ENCODE assay signal across 7 mouse cellular contexts in genomic region chrX:157490769-157491144, GRCm38 (mm10). TPM values are rescaled to one million over a fixed set of nuclear protein-coding genes. Genes with fewer than 3 reads are reported as not detected.
DNase-seq lines count a peak whose midpoint lies in the region; ATAC-seq and TF ChIP-seq lines count a peak whose summit lies in the region.

No protein-coding gene starts in this region.

- 34% methylated on average over 12 of the region's 12 CpGs for WGBS in forebrain, embryonic 14.5 days
- WGBS in limb, embryonic 12.5 days: 16% methylated on average over 12 of the region's 12 CpGs
- 13% methylated on average over 12 of the region's 12 CpGs for WGBS in olfactory bulb, adult 2 months

- no peak for TF ChIP-seq POLR2A in brain, embryonic 14.5 days (IDR thresholded peaks at IDR 0.05; ENCODE audit: borderline replicate concordance, extremely low read depth, insufficient read depth, insufficient read length, poor library complexity, severe bottlenecking)
- no peak for TF ChIP-seq POLR2A in olfactory bulb, adult 2 months (IDR thresholded peaks at IDR 0.05; ENCODE audit: insufficient read depth, low read depth, low read length)

- H3K4me2 ChIP-seq in forebrain, embryonic 14.5 days (ENCODE audit: low read length): peak overlapping the region; percentile 51
- H3K4me2 ChIP-seq in limb, embryonic 12.5 days: peak overlapping the region; percentile 56

- H3K9me3 ChIP-seq in forebrain, embryonic 14.5 days (replicated peaks; ENCODE audit: control insufficient read depth, low read length): no peaks in the 10 kb centered on the region
- no peaks in the 10 kb centered on the region for H3K9me3 ChIP-seq in limb, embryonic 12.5 days

- peak overlapping the region; percentile 46 for H3K4me3 ChIP-seq in left cerebral cortex, adult 2 months
- H3K4me3 ChIP-seq in forebrain, embryonic 14.5 days (ENCODE audit: low read depth, low read length): peak overlapping the region; percentile 52
- peak overlapping the region; percentile 65 for H3K4me3 ChIP-seq in limb, embryonic 12.5 days (replicated peaks)
- peak overlapping the region; percentile 88 for H3K4me3 ChIP-seq in olfactory bulb, adult 2 months (ENCODE audit: insufficient read depth, low read depth, low read length)

- H3K36me3 ChIP-seq in forebrain, embryonic 14.5 days (ENCODE audit: control insufficient read depth, insufficient read depth, low read length): no peaks in the 10 kb centered on the region
- no peaks in the 10 kb centered on the region for H3K36me3 ChIP-seq in limb, embryonic 12.5 days

- peak; percentile 10 to 12 for DNase-seq in left cerebral cortex, adult 2 months (ENCODE audit: extremely low spot score in 1 of 2, low spot score in 2 of 2)
- no peak for DNase-seq in left cerebral cortex, adult 9 months (ENCODE audit: low spot score in 2 of 2)
- peak; percentile 66 for DNase-seq in brain, embryonic 14.5 days (ENCODE audit: low read depth)
- DNase-seq in forebrain, embryonic 14.5 days (ENCODE audit: low spot score): peak; percentile 45
- DNase-seq in gastrocnemius, postnatal 25 days: no peak

- no peak for ATAC-seq in forebrain, embryonic 14.5 days
- ATAC-seq in limb, embryonic 12.5 days (ENCODE audit: insufficient number of reproducible peaks, insufficient read depth, low FRiP score, low TSS enrichment, low read depth): no peak

- no peaks in the 10 kb centered on the region for H3K4me1 ChIP-seq in forebrain, embryonic 14.5 days (ENCODE audit: control insufficient read depth, insufficient read depth, low read length)
- 0 out of 2 replicates have a peak, but pooled peaks cover 5% of the 10 kb centered on the region for H3K4me1 ChIP-seq in limb, embryonic 12.5 days (replicated peaks)
- H3K4me1 ChIP-seq in olfactory bulb, adult 2 months (ENCODE audit: control insufficient read depth, insufficient read depth, low read length): no peaks in the 10 kb centered on the region

- H3K9ac ChIP-seq in forebrain, embryonic 14.5 days (ENCODE audit: low read length): peak overlapping the region; percentile 88
- peak overlapping the region; percentile 84 for H3K9ac ChIP-seq in limb, embryonic 12.5 days (replicated peaks)

- H3K27ac ChIP-seq in left cerebral cortex, adult 2 months: peak overlapping the region; percentile 71; the same call in 1 of the 2 replicates
- H3K27ac ChIP-seq in forebrain, embryonic 14.5 days (ENCODE audit: low read depth, low read length): peak overlapping the region; percentile 91
- H3K27ac ChIP-seq in limb, embryonic 12.5 days: peak overlapping the region; percentile 83; the same call in 1 of the 2 replicates
- H3K27ac ChIP-seq in olfactory bulb, adult 2 months (ENCODE audit: insufficient read depth, low read depth, low read length): no peak overlapping the region

- intact Hi-C loops in left cerebral cortex, adult 2 months (cut with DNase I): loop anchor here (10.0 kb wide), 1 partner anchor 104 kb away; the partner anchor contains the start of gene Mbtps2

- H3K27me3 ChIP-seq in forebrain, embryonic 14.5 days (replicated peaks; ENCODE audit: control insufficient read depth, insufficient read depth, low read length): no peaks in the 10 kb centered on the region
- H3K27me3 ChIP-seq in limb, embryonic 12.5 days: peaks cover 18% of the 10 kb centered on the region

- TF ChIP-seq CTCF in left cerebral cortex, adult 2 months (IDR thresholded peaks at IDR 0.05): no peak
- no peak for TF ChIP-seq CTCF in brain, embryonic 14.5 days (IDR thresholded peaks at IDR 0.05; ENCODE audit: borderline replicate concordance, extremely low read depth, insufficient read depth, insufficient read length)
- no peak for TF ChIP-seq CTCF in olfactory bulb, adult 2 months (IDR thresholded peaks at IDR 0.05; ENCODE audit: insufficient read depth, low read depth, low read length)

RNA-seq across cellular contexts. Expression of gene Sms, which starts 1.3 kb away (rescaled TPM):
- total RNA-seq in left cerebral cortex, adult 2 months (2021): 10 to 100 TPM; 68.3 to 81.5 TPM
- 108 and 115 TPM in 2 replicates for polyA plus RNA-seq in brain, embryonic 14.5 days (2012; rRNA removed)
- polyA plus RNA-seq in forebrain, embryonic 14.5 days (2014; fragmentation: Nextera tagmentation; extraction: Ambion mirVana): 102 and 111 TPM in 2 replicates
- 68.8 and 75.2 TPM in 2 replicates for polyA plus RNA-seq in limb, embryonic 12.5 days (2016; fragmentation: Nextera tagmentation; extraction: Ambion mirVana)
- polyA plus RNA-seq in olfactory bulb, adult 2 months (2012; ENCODE audit: insufficient read depth, insufficient read length, low replicate concordance, missing spikeins): not detected in 2 replicates
- 10 to 100 TPM; 41.5 to 47.8 TPM for total RNA-seq in gastrocnemius, postnatal 25 days (2021)

Comparison
In these comparisons a context has a peak if more than half of its experiments do, and no peak if none do; other contexts are left out.
1. DNase-seq: peak in left cerebral cortex, adult 2 months (2 of 2), brain, embryonic 14.5 days (single experiment) and forebrain, embryonic 14.5 days (single experiment); none in left cerebral cortex, adult 9 months (0 of 2) and gastrocnemius, postnatal 25 days (single experiment).
2. Peak in every context shown above with its lines, with median percentiles within 50 percentile points of each other: H3K4me3 ChIP-seq.